Comparison of ENCODE assay signal across 8 mouse cellular contexts in the genomic region with DNA sequence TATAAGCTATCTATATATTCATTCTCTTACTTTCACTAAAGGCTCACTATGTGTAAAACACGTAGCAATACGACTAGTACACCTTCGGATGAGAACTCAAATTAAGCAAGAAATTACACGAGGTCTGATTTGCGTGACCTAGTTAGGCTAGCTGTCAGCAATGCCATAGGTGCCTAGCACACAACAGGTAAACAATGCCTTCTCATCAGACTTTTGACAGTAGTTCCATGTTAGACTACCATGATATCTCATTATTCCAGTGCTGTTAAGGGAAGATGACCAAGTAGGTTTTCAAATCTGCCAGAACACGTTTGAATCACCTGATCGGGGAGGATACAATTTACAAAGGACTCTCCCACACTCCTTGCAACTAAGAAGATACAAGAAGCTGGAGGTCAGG. TPM values are rescaled to one million over a fixed set of nuclear protein-coding genes. Genes with fewer than 3 reads are reported as not detected.
DNase-seq lines count a peak whose midpoint lies in the region; ATAC-seq and TF ChIP-seq lines count a peak whose summit lies in the region.

No protein-coding gene starts in this region.

- H3K36me3 ChIP-seq in liver, adult 2 months (ENCODE audit: control insufficient read depth, insufficient read depth, low read length): no peaks in the 10 kb centered on the region
- H3K36me3 ChIP-seq in embryonic facial prominence, embryonic 14.5 days (ENCODE audit: control insufficient read depth, insufficient read depth, low read length): no peaks in the 10 kb centered on the region
- H3K36me3 ChIP-seq in intestine, postnatal 0 days (ENCODE audit: control insufficient read depth, insufficient read depth): 0 out of 2 replicates have a peak, but pooled peaks cover 5% of the 10 kb centered on the region
- H3K36me3 ChIP-seq in neural tube, embryonic 13.5 days: peaks cover 10% of the 10 kb centered on the region; the same call in 1 of the 2 replicates

- ATAC-seq in embryonic facial prominence, embryonic 14.5 days (ENCODE audit: low read depth): no peak
- ATAC-seq in intestine, postnatal 0 days: 0 out of 2 replicates have a peak, but pooled peaks have one; percentile 6
- ATAC-seq in neural tube, embryonic 13.5 days (ENCODE audit: low read depth): peak; percentile 64; the same call in 1 of the 2 replicates

- H3K9ac ChIP-seq in liver, adult 2 months (ENCODE audit: low read depth, low read length): peak overlapping the region; percentile 62
- H3K9ac ChIP-seq in embryonic facial prominence, embryonic 14.5 days (ENCODE audit: low read depth, low read length): peak overlapping the region; percentile 69
- peak overlapping the region; percentile 54 for H3K9ac ChIP-seq in intestine, postnatal 0 days (ENCODE audit: low read depth, low read length)
- H3K9ac ChIP-seq in neural tube, embryonic 13.5 days: peak overlapping the region; percentile 86

- H3K4me3 ChIP-seq in liver, adult 2 months (ENCODE audit: insufficient read depth, low read depth, low read length): peak overlapping the region; percentile 74
- H3K4me3 ChIP-seq in embryonic facial prominence, embryonic 14.5 days (ENCODE audit: low read depth, low read length): peak overlapping the region; percentile 61
- peak overlapping the region; percentile 83 for H3K4me3 ChIP-seq in intestine, postnatal 0 days (ENCODE audit: low read depth, low read length)
- H3K4me3 ChIP-seq in neural tube, embryonic 13.5 days: peak overlapping the region; percentile 86

- no peak overlapping the region for H3K27ac ChIP-seq in liver, adult 2 months (replicated peaks; ENCODE audit: insufficient read depth, low read depth, low read length)
- H3K27ac ChIP-seq in embryonic facial prominence, embryonic 14.5 days (replicated peaks; ENCODE audit: low read depth, low read length): peak overlapping the region; percentile 39; the same call in 1 of the 2 replicates
- H3K27ac ChIP-seq in intestine, postnatal 0 days (ENCODE audit: low read depth, low read length): no peak overlapping the region
- H3K27ac ChIP-seq in neural tube, embryonic 13.5 days (replicated peaks): peak overlapping the region; percentile 84

- peak; percentile 31 for DNase-seq in liver, adult 2 months (ENCODE audit: extremely low read depth, low read depth, low spot score)
- no peak for DNase-seq in liver
- DNase-seq in embryonic facial prominence, embryonic 14.5 days (ENCODE audit: low spot score): no peak
- DNase-seq in adrenal gland, adult 18-20 months (ENCODE audit: low spot score in 2 of 2): no peak
- no peak for DNase-seq in thymus, adult 18-20 months
- no peak for DNase-seq in left cerebral cortex, adult 8-10 months (ENCODE audit: low spot score in 2 of 2)

- H3K4me1 ChIP-seq in liver, adult 2 months (ENCODE audit: control insufficient read depth, insufficient read depth, low read length): peaks cover 3% of the 10 kb centered on the region; the same call in 1 of the 2 replicates
- peaks cover 6% of the 10 kb centered on the region; the same call in 1 of the 2 replicates for H3K4me1 ChIP-seq in embryonic facial prominence, embryonic 14.5 days (ENCODE audit: control insufficient read depth, insufficient read depth, low read length)
- H3K4me1 ChIP-seq in intestine, postnatal 0 days (replicated peaks; ENCODE audit: control insufficient read depth, insufficient read depth, low read length): no peaks in the 10 kb centered on the region; the same call in 1 of the 2 replicates
- H3K4me1 ChIP-seq in neural tube, embryonic 13.5 days (replicated peaks): peaks cover 11% of the 10 kb centered on the region

- H3K27me3 ChIP-seq in liver, adult 2 months (ENCODE audit: control insufficient read depth, insufficient read depth, low read length): no peaks in the 10 kb centered on the region
- H3K27me3 ChIP-seq in embryonic facial prominence, embryonic 14.5 days (replicated peaks; ENCODE audit: control insufficient read depth, insufficient read depth, low read length): no peaks in the 10 kb centered on the region
- no peaks in the 10 kb centered on the region for H3K27me3 ChIP-seq in intestine, postnatal 0 days (replicated peaks; ENCODE audit: control insufficient read depth, insufficient read depth, low read length)
- H3K27me3 ChIP-seq in neural tube, embryonic 13.5 days: no peaks in the 10 kb centered on the region

- no peak for TF ChIP-seq CTCF in liver, adult 2 months (IDR thresholded peaks at IDR 0.05; ENCODE audit: low read depth, low read length)
- TF ChIP-seq CTCF in intestine, postnatal 0 days (IDR thresholded peaks at IDR 0.05; ENCODE audit: low read depth): no peak

- 23% methylated on average over 7 of the region's 7 CpGs for WGBS in liver, adult 2 months
- 39% methylated on average over 7 of the region's 7 CpGs for WGBS in embryonic facial prominence, embryonic 14.5 days
- 39% methylated on average over 7 of the region's 7 CpGs for WGBS in intestine, postnatal 0 days
- WGBS in neural tube, embryonic 13.5 days: 45% methylated on average over 7 of the region's 7 CpGs

- TF ChIP-seq POLR2A in liver, adult 2 months (IDR thresholded peaks at IDR 0.05; ENCODE audit: extremely low read depth, insufficient read depth, low read length): no peak

- H3K4me2 ChIP-seq in embryonic facial prominence, embryonic 14.5 days (ENCODE audit: low read depth, low read length): peak overlapping the region; percentile 77
- H3K4me2 ChIP-seq in intestine, postnatal 0 days (replicated peaks; ENCODE audit: low read depth): peak overlapping the region; percentile 91
- peak overlapping the region; percentile 68 for H3K4me2 ChIP-seq in neural tube, embryonic 13.5 days

- no peaks in the 10 kb centered on the region for H3K79me2 ChIP-seq in liver, adult 2 months (ENCODE audit: control insufficient read depth, insufficient read depth, low read length)

- no peaks in the 10 kb centered on the region for H3K9me3 ChIP-seq in embryonic facial prominence, embryonic 14.5 days (ENCODE audit: control insufficient read depth, low read length)
- H3K9me3 ChIP-seq in intestine, postnatal 0 days (ENCODE audit: control insufficient read depth): no peaks in the 10 kb centered on the region
- no peaks in the 10 kb centered on the region for H3K9me3 ChIP-seq in neural tube, embryonic 13.5 days

RNA-seq across cellular contexts. Expression of gene 4930430F08Rik, which starts 1.7 kb away (rescaled TPM):
- total RNA-seq in liver, adult 2 months (2014; rRNA removed): 10.3 and 11.0 TPM in 2 replicates
- polyA plus RNA-seq in liver, adult 2 months (2012; rRNA removed): 8.3 and 10.8 TPM in 2 replicates
- 10.2 and 10.9 TPM in 2 replicates for polyA plus RNA-seq in embryonic facial prominence, embryonic 14.5 days (2014; fragmentation: Nextera tagmentation; extraction: Ambion mirVana)
- 3.6 TPM in 2 replicates for polyA plus RNA-seq in intestine, postnatal 0 days (2015; fragmentation: Nextera tagmentation; extraction: Ambion mirVana)
- 12.3 and 12.8 TPM in 2 replicates for polyA plus RNA-seq in neural tube, embryonic 13.5 days (2015; fragmentation: Nextera tagmentation; extraction: Ambion mirVana)
- 10 to 100 TPM in 1 of 2 experiments, 1 to 10 TPM in 1; 9.8 to 12.0 TPM for total RNA-seq in adrenal gland, adult 18-20 months (2021)
- total RNA-seq in left cerebral cortex, adult 8-10 months (2022): 10 to 100 TPM; 21.4 to 27.8 (median 23.9) TPM

RNA-seq across cellular contexts. Expression of gene 1700017N19Rik, which starts 1.8 kb away (rescaled TPM):
- not detected in 2 replicates for total RNA-seq in liver, adult 2 months (2014; rRNA removed)
- polyA plus RNA-seq in liver, adult 2 months (2012; rRNA removed): not detected in 2 replicates
- not detected in 2 replicates for polyA plus RNA-seq in embryonic facial prominence, embryonic 14.5 days (2014; fragmentation: Nextera tagmentation; extraction: Ambion mirVana)
- not detected in 2 replicates for polyA plus RNA-seq in intestine, postnatal 0 days (2015; fragmentation: Nextera tagmentation; extraction: Ambion mirVana)
- polyA plus RNA-seq in neural tube, embryonic 13.5 days (2015; fragmentation: Nextera tagmentation; extraction: Ambion mirVana): 0.36 and 0.47 TPM in 2 replicates
- not detected for total RNA-seq in adrenal gland, adult 18-20 months (2021)
- not detected for total RNA-seq in left cerebral cortex, adult 8-10 months (2022)

Comparison
In these comparisons a context has a peak if more than half of its experiments do, and no peak if none do; other contexts are left out.
1. H3K27ac ChIP-seq: peak in embryonic facial prominence, embryonic 14.5 days (single experiment) and neural tube, embryonic 13.5 days (single experiment); none in liver, adult 2 months (single experiment) and intestine, postnatal 0 days (single experiment).
2. Peak in every context shown above with its lines, with median percentiles within 50 percentile points of each other: H3K4me3 ChIP-seq, H3K9ac ChIP-seq and H3K4me2 ChIP-seq.